Mouse (Mus musculus): ENCODE measurements around the gene Oxsr1. TPM values are rescaled to one million over a fixed set of nuclear protein-coding genes. Genes with fewer than 3 reads are reported as not detected.

Gene Oxsr1
- total RNA-seq, 2 experiments from 2014 or later = 55.9 to 64.1 TPM

- TF ChIP-seq CTCF (IDR thresholded peaks at IDR 0.05) = no peak
These were observed 12.1 kb upstream of the Oxsr1 start for GRCm38 (mm10) chr9:119334324-119334723.

DNA sequence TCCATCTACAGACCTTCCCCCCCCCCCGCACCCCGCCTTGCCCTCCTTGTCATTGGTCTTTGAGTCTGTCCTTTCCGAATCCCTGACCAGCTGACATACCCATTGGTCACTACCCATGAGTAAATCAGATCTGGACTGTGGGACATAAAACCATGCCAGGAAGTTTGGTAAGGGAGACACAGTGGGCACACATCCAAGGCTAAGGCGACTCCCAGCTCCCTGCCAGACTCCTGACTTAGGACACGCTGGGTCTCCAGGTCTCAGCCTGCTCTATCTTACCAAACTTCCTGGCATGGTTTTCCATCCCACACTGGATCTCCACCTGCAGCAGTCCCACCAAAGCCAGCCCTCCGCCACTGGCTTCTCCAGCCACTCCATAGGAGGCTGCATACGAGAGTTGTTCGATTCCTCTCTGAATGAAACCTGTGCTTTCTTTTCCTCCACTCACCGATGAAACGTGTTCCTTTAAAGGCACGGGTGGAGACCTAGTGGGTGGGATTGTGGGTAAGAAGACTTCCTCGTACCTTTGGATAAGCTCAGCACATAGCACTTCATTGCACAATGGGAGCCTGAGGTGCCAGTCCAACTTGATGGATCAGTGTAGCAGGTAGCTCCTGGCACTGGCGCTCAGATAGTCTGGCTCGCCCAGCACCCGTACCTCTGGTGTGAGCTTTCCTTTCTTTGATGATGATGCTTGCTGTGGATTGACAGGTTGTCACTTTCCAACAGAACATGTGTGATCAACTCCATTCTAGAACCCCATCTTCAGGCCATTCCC, 8.1 kb upstream of the Oxsr1 start:
- intact Hi-C loops (cut with DNase I) = no loop called here
- DNase-seq = peak; percentile 60
- Histone ChIP-seq H3K4me3 (no peak overlapping the region), H3K27ac (no peak overlapping the region)
- no peak for TF ChIP-seq CTCF (IDR thresholded peaks at IDR 0.05)

More at GRCm38 (mm10) chr9:119334324-119334723, 12.1 kb upstream of the Oxsr1 start:
- intact Hi-C loops (cut with DNase I) = no loop called here
- peak; percentile 71 for DNase-seq
- Histone ChIP-seq H3K4me3 (peak overlapping the region; percentile 33), H3K27ac (peak overlapping the region; percentile 76)

DNA sequence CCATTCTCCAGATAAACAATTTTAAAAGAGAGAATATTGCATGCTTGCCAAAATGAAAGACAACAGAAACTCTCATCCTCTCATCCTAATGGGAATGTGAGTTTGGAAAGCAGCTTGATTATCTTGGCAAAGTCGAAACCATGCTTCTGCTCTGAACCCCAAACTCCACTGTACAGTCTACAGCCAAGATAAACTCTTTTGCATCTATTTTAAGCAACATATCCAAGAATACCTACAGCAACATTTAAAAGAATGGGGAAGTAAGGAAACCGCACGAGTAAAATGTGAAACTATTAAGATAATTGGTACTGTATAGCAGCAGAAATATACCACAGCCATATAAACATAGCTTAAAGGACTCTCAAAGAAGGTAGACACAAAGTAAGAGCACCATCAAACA, 6.3 kb upstream of the Oxsr1 start:
- H3K27ac ChIP-seq = no peak overlapping the region
- no peak for TF ChIP-seq CTCF (IDR thresholded peaks at IDR 0.05)
- intact Hi-C loops (cut with DNase I) = no loop called here
- H3K4me3 ChIP-seq = no peak overlapping the region
- DNase-seq = no peak

DNA sequence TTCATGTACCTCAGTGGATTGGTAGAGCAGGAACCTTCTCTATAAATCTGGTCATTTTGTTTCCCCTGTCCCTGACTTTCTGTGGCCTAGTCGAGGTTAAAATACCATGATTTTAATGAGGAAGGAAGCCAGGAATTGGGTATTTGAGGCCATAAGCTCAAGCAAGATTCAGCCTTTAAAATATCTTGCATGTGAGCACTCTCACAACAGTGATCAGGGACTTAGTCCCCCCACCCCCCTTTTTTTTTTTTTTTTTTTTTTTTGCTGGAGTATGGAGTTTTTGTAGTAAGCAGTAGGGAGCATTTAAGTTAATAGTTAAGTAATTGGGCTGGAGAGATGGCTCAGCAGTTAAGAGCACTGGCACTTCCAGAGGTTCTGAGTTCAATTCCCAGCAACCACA, 1.9 kb upstream of the Oxsr1 start:
- intact Hi-C loops (cut with DNase I) = no loop called here
- no peak for TF ChIP-seq CTCF (IDR thresholded peaks at IDR 0.05)

GRCm38 (mm10) chr9:119323260-119323645, 1.0 kb upstream of the Oxsr1 start:
- Histone ChIP-seq H3K4me3 (peak overlapping the region; percentile 83), H3K27ac (peak overlapping the region; percentile 99)
- no peak for TF ChIP-seq CTCF (IDR thresholded peaks at IDR 0.05)
- intact Hi-C loops (cut with DNase I) = loop anchor here (2.0 kb wide), 1 partner anchor 18 kb away; the partner anchor contains the start of gene Myd88
- DNase-seq = no peak

More for the DNA sequence above, 1.9 kb upstream of the Oxsr1 start:
- Histone ChIP-seq H3K27ac (peak overlapping the region; percentile 99), H3K4me3 (no peak overlapping the region)
- DNase-seq = no peak

- DNase-seq = no peak
These were observed 616 bp downstream of the Oxsr1 start for GRCm38 (mm10) chr9:119321392-119322229.

DNA sequence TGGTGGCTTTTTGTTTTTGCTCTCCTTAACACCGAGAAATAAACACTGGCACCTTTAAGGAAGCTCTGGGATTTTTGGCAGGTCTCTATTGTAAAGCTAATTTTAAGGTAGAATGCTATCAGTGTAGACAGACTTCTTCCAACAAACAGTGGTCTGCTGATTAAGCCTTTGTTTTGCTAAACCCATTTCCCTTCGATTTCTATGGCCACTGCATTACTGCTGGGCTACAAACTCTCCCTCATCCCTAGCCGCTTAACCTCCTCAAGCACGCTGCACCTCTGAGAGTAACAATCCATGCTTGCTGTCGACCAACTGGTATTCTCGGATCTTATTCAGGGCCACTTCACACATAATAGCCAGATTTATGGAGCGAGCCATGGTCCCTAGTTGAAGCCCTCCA, 1.3 kb downstream of the Oxsr1 start:
- intact Hi-C loops (cut with DNase I) = no loop called here
- peak overlapping the region; percentile 83 for H3K4me3 ChIP-seq
- DNase-seq = no peak
- peak overlapping the region; percentile 99 for H3K27ac ChIP-seq
- TF ChIP-seq CTCF (IDR thresholded peaks at IDR 0.05) = no peak

More at GRCm38 (mm10) chr9:119321392-119322229, 616 bp downstream of the Oxsr1 start:
- Histone ChIP-seq H3K4me3 (peak overlapping the region; percentile 83), H3K27ac (peak overlapping the region; percentile 99)
- intact Hi-C loops (cut with DNase I) = loop anchor here (2.0 kb wide), 1 partner anchor 19 kb away; the partner anchor contains the start of gene Myd88
- TF ChIP-seq CTCF (IDR thresholded peaks at IDR 0.05) = no peak

GRCm38 (mm10) chr9:119320446-119320845, 1.8 kb downstream of the Oxsr1 start:
- H3K4me3 ChIP-seq = peak overlapping the region; percentile 83
- peak overlapping the region; percentile 99 for H3K27ac ChIP-seq
- intact Hi-C loops (cut with DNase I) = no loop called here
- DNase-seq = no peak
- no peak for TF ChIP-seq CTCF (IDR thresholded peaks at IDR 0.05)

- intact Hi-C loops (cut with DNase I) = no loop called here
- TF ChIP-seq CTCF (IDR thresholded peaks at IDR 0.05) = no peak
- Histone ChIP-seq H3K27ac (no peak overlapping the region), H3K4me3 (no peak overlapping the region)
- no peak for DNase-seq
These were observed 3.3 kb downstream of the Oxsr1 start for GRCm38 (mm10) chr9:119318891-119319290.

DNA sequence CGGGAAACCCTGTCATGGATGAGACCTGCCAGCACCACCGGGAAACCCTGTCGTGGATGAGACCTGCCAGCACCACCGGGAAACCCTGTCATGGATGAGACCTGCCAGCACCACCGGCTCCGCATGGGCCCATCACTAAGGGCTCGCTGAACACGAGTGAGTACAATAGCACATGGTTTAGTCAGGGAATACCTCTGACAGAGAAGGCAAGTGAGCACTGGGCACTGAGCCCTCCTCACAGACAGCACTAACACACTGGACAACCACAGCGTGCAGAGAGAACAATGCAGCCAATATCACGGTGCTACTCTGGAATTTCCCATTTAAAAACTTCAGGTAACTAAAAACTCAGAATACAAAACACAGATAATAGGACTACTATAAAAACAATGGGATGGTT, 9.1 kb downstream of the Oxsr1 start:
- H3K27ac ChIP-seq = peak overlapping the region; percentile 80
- no peak for TF ChIP-seq CTCF (IDR thresholded peaks at IDR 0.05)

GRCm38 (mm10) chr9:119309067-119309466, 13.2 kb downstream of the Oxsr1 start:
- no peak for TF ChIP-seq CTCF (IDR thresholded peaks at IDR 0.05)
- DNase-seq = no peak
- intact Hi-C loops (cut with DNase I) = no loop called here
- Histone ChIP-seq H3K27ac (peak overlapping the region; percentile 6), H3K4me3 (no peak overlapping the region)

More for the DNA sequence above, 9.1 kb downstream of the Oxsr1 start:
- no peak for DNase-seq
- H3K4me3 ChIP-seq = no peak overlapping the region
- intact Hi-C loops (cut with DNase I) = no loop called here

- no peak overlapping the region for H3K4me3 ChIP-seq
- intact Hi-C loops (cut with DNase I) = no loop called here
- no peak overlapping the region for H3K27ac ChIP-seq
- no peak for DNase-seq
- TF ChIP-seq CTCF (IDR thresholded peaks at IDR 0.05) = no peak
These were observed 16.4 kb downstream of the Oxsr1 start for GRCm38 (mm10) chr9:119305863-119306262.

- Histone ChIP-seq H3K4me3 (no peak overlapping the region), H3K27ac (peak overlapping the region; percentile 79)
- no peak for TF ChIP-seq CTCF (IDR thresholded peaks at IDR 0.05)
- intact Hi-C loops (cut with DNase I) = no loop called here
- DNase-seq = no peak
These were observed 23.7 kb downstream of the Oxsr1 start for GRCm38 (mm10) chr9:119298563-119298962.
